Mouse (Mus musculus): ENCODE results near the gene Klhdc7a.

DNA sequence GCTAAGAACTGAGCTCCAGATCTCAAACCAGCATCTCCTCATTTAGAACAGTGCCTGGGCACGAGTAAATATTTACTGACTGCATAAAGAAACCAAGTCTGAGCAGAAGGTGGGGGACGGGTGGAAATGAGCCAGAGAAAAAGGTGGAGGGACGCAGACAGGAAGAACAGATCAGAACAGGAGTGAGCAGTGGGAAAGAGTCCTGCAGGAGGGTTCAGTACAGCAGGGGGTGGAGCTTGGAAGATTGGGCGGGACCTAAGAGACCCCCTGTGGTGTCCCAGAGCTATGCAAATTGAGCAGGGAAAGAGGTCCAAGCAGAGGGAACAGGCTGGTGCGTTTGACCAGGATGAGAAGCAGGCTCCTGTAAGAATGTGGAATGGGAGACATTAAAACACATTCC lies 37.1 kb upstream of the Klhdc7a start:
- no peak for TF ChIP-seq CTCF (IDR thresholded peaks at IDR 0.05; ENCODE audit: low read depth, low read length)
- no peak for TF ChIP-seq POLR2A (IDR thresholded peaks at IDR 0.05; ENCODE audit: insufficient read depth, low read length)
